Mouse (Mus musculus) lung, postnatal 0 days (tissue): Measurements from ENCODE around the gene Mmab.

ENCODE experiments used
- CTCF ChIP-seq: IDR thresholded peaks from 2 replicates; pipeline ENCODE4 v1.5.1; 2016; ENCODE audit warnings: antibody characterized with exemption, mild to moderate bottlenecking
- EP300 ChIP-seq: IDR thresholded peaks from 2 replicates; pipeline ENCODE4 v1.6.1; 2016; ENCODE audit warnings: antibody characterized with exemption, mild to moderate bottlenecking, control low read depth

DNA sequence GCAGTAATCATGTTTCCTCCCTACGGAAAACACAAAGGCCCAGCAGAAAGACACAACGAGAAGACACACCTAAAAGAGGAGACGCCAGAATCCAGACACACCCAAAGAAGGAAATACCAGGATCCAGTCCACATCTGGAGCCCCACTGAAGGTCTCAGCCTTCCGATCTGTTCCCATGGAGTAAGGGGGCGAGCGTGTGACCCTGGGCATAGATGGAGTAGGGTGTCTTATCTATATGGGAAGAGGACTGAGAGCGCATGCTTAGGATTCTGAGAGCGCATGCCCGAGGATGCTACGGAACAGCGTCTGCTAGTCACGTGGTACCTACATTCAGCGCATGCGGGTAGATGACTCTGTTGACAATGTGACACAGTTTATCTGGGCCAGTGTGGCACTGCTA, 41.8 kb upstream of the Mmab start:
- TF ChIP-seq EP300 (no peak), CTCF (no peak)
